Mouse (Mus musculus): ENCODE measurements around the gene AI854703. TPM values are rescaled to one million over a fixed set of nuclear protein-coding genes. Genes with fewer than 3 reads are reported as not detected.
"Not testable (repeated sequence)": the region's sequence is repeated elsewhere in the genome, so short reads cannot be mapped to it uniquely, and the experiment has no call there.

AI854703 gene
- total RNA-seq, 2 experiments from 2014 or later, result 1.5 to 1.6 TPM

- no peak for DNase-seq
Measured at GRCm38 (mm10) chr6:48614756-48615155, 11.8 kb upstream of the AI854703 start.

- DNase-seq, result no peak
Measured at GRCm38 (mm10) chr6:48620031-48620430, 6.5 kb upstream of the AI854703 start.

GRCm38 (mm10) chr6:48622186-48622843 is 4.2 kb upstream of the AI854703 start:
- not testable (repeated sequence) for DNase-seq

GRCm38 (mm10) chr6:48623460-48623859 is 3.1 kb upstream of the AI854703 start:
- DNase-seq, result peak; percentile 63 to 75

GRCm38 (mm10) chr6:48626984-48627383 is 420 bp downstream of the AI854703 start:
- DNase-seq, result peak; percentile 68 to 79

- peak in 1 of 2 experiments; percentile 28 for DNase-seq
Measured at GRCm38 (mm10) chr6:48627511-48627924, 954 bp downstream of the AI854703 start.

GRCm38 (mm10) chr6:48628377-48628776 is 1.8 kb downstream of the AI854703 start:
- DNase-seq, result no peak

- peak; percentile 21 to 34 for DNase-seq
Measured at GRCm38 (mm10) chr6:48628808-48629660, 2.5 kb downstream of the AI854703 start.

GRCm38 (mm10) chr6:48629661-48630034 is 3.1 kb downstream of the AI854703 start:
- no peak for DNase-seq

GRCm38 (mm10) chr6:48630831-48631230 is 4.3 kb downstream of the AI854703 start:
- DNase-seq, result no peak

GRCm38 (mm10) chr6:48635105-48635504 is 8.5 kb downstream of the AI854703 start:
- DNase-seq, result no peak

- DNase-seq, result no peak
Measured at GRCm38 (mm10) chr6:48636515-48636914, 10.0 kb downstream of the AI854703 start.

- DNase-seq, result no peak
Measured at GRCm38 (mm10) chr6:48637811-48638500, 11.4 kb downstream of the AI854703 start.

GRCm38 (mm10) chr6:48638553-48638952 is 12.0 kb downstream of the AI854703 start:
- no peak for DNase-seq

- DNase-seq, result no peak
Measured at GRCm38 (mm10) chr6:48641391-48641790, 14.8 kb downstream of the AI854703 start.

- DNase-seq, result peak in 1 of 2 experiments; percentile 44
Measured at GRCm38 (mm10) chr6:48642764-48643292, 16.3 kb downstream of the AI854703 start.

- DNase-seq, result peak; percentile 73 to 80
Measured at GRCm38 (mm10) chr6:48645660-48646308, 19.2 kb downstream of the AI854703 start.

GRCm38 (mm10) chr6:48646309-48646690 is 19.7 kb downstream of the AI854703 start:
- no peak for DNase-seq

GRCm38 (mm10) chr6:48646995-48647394 is 20.4 kb downstream of the AI854703 start, which contains the start of gene Gimap8:
Gimap8 (plus strand) TSS chr6:48647234.
- peak; percentile 44 to 76 for DNase-seq

GRCm38 (mm10) chr6:48647611-48648010 is 21.0 kb downstream of the AI854703 start:
- no peak for DNase-seq

GRCm38 (mm10) chr6:48648779-48649178 is 22.2 kb downstream of the AI854703 start:
- DNase-seq, result no peak

GRCm38 (mm10) chr6:48650041-48650440 is 23.5 kb downstream of the AI854703 start:
- no peak for DNase-seq

All from adrenal gland, postnatal 36 days (tissue).